Mouse (Mus musculus) heart, adult 2 months (tissue): ENCODE data around the gene Plcd1.

Experiments
- CTCF ChIP-seq: fragments of 200-600 bp; IDR thresholded peaks from 2 replicates; pipeline ENCODE4 v1.8.1; 2022; ENCODE audit warnings: antibody characterized with exemption, mild to moderate bottlenecking, moderate library complexity
- EP300 ChIP-seq: fragments of 200-500 bp; IDR thresholded peaks from 2 replicates; pipeline ENCODE4 v1.6.1; 2011; ENCODE audit warnings: low read depth, low read length, control low read depth; ENCODE audit not compliant: insufficient read depth
- POLR2A ChIP-seq: fragments of 200-500 bp; IDR thresholded peaks from 2 replicates; pipeline ENCODE4 v1.6.1; 2011; ENCODE audit warnings: mild to moderate bottlenecking, low read depth, low read length, control low read depth; ENCODE audit not compliant: insufficient read depth

- TF ChIP-seq CTCF: no peak
- no peak for TF ChIP-seq POLR2A
- no peak for TF ChIP-seq EP300
These were observed 71.6 kb downstream of the Plcd1 start for GRCm38 (mm10) chr9:119021731-119022130.
